Mouse (Mus musculus): ENCODE data around the gene Fcnb. TPM values are rescaled to one million over a fixed set of nuclear protein-coding genes. Genes with fewer than 3 reads are reported as not detected.

Fcnb gene
- polyA plus RNA-seq (2015; fragmentation: Nextera tagmentation; extraction: Ambion mirVana), result 0.43 TPM in 1 of 2 replicates, not detected in the other

DNA sequence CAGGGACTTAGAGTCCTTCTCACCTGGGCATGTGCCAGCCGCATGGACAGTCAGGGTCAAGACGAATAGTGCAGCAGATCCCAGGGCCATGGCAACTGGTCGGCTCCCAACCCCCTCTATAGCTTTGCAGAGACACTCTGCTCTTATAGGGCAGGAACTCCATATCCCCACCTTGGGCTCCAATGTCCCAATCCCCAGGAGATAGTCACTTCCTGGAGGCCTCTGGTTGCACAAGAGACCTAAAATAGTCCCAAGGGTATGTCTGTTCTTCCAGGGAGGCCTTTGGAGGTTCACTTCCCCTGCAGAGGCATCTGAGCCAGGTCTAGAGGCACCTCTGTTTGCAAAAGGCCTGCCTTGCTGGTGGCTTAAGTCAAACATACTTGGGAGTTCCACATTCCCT lies at the start of gene Fcnb:
Fcnb (minus strand) TSS at position 118 of the 400 bp plus-strand sequence.
- Histone ChIP-seq H3K36me3 (replicated peaks) (no peaks in the 10 kb centered on the region), H3K4me2 (no peak within 1 kb of the TSS), H3K27ac (no peak within 1 kb of the TSS), H3K27me3 (replicated peaks) (no peaks in the 10 kb centered on the region), H3K4me3 (no peak within 1 kb of the TSS), H3K9me3 (no peaks in the 10 kb centered on the region), H3K4me1 (peaks cover 5% of the 10 kb centered on the region; the same call in 1 of the 2 replicates), H3K9ac (no peak within 1 kb of the TSS)
- no peak for ATAC-seq (replicated peaks)
- 85% methylated on average over 3 of the region's 3 CpGs for WGBS

DNA sequence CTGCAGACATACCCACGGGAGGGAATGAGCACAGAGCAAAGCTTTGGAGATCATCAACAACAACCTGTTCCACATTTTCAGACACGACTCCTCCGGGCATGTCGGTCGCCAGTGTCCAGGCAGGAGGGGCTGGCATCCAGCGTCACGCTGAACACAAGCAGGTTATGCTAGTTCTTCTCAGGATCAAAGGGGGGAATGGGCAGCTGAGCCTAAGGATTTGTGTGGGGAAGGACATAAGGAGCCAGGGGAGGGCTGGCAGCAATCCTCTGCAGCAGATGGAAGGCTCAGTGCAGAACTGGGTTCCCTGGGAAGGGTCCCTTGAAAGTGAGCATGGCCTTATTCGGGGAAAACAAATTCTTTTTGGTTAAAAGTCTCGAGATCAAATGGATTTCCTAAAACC lies 49.1 kb upstream of the Fcnb start:
- ATAC-seq (replicated peaks), result no peak
- no peaks in the 10 kb centered on the region for H3K9me3 ChIP-seq
- no peaks in the 10 kb centered on the region for H3K36me3 ChIP-seq (replicated peaks)
- H3K27ac ChIP-seq, result no peak overlapping the region
- H3K4me1 ChIP-seq, result peaks cover 6% of the 10 kb centered on the region; the same call in 1 of the 2 replicates
- H3K9ac ChIP-seq, result no peak overlapping the region
- H3K4me3 ChIP-seq, result no peak overlapping the region
- no peaks in the 10 kb centered on the region for H3K27me3 ChIP-seq (replicated peaks)
- no peak overlapping the region for H3K4me2 ChIP-seq
- 78% methylated on average over 9 of the region's 9 CpGs for WGBS

DNA sequence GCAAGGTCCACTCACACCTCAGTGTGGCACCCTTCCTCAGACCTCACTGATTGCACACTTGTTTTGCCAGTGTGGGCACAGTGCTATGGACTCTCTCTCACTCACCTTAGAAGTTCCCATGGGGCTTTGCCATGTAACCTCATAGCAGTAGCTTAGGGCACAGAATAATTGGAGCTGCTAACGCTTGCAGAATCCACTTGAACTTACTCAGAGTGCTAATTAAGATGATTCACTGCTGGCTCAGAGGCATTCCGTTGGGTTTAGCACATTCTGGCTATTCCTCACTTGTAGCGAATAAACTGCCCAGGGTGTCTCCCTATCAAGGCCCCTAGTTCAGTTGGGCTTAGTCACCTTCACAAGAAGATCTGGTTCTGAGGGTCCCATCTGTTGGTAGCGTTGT lies 47.4 kb upstream of the Fcnb start:
- ATAC-seq (replicated peaks), result no peak
- Histone ChIP-seq H3K4me1 (no peaks in the 10 kb centered on the region), H3K4me2 (no peak overlapping the region), H3K4me3 (no peak overlapping the region), H3K9me3 (no peaks in the 10 kb centered on the region), H3K27ac (no peak overlapping the region), H3K27me3 (replicated peaks) (no peaks in the 10 kb centered on the region), H3K36me3 (replicated peaks) (no peaks in the 10 kb centered on the region), H3K9ac (no peak overlapping the region)
- 66% methylated on average over 4 of the region's 4 CpGs for WGBS

DNA sequence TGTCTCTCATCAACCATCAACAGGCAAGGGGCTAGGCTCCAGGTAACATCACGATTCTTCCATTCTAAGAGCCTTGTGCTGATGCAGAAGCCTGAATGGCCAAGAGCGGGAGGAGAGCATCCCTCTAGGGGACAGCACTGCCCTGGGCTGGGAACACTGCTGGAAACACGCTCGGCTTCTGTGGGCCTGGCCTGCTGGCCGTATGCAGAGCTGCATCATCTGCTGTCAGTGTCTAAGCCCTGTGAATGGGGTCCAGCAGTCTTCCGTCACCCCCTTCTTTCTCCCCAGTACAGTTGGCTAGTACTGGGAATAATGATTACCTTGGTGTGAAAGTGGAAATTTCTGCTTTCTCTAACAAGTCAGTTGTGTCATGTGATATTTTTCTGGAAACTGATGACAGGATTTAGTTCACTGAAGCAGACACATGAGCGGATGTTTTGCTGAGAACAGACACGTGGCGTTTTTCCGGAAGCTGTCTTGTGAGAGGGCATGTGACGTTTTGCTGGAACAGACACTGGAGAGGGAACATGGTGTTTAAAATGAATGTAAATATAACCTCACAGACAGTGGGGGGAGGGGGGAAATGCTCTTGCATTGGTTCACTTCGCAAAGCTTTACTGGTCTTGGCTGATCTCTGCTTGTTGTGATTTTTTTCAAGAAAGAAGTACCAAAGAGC lies 42.2 kb upstream of the Fcnb start:
- H3K9me3 ChIP-seq, result no peaks in the 10 kb centered on the region
- H3K27ac ChIP-seq, result no peak overlapping the region
- H3K4me1 ChIP-seq, result no peaks in the 10 kb centered on the region
- no peak overlapping the region for H3K9ac ChIP-seq
- no peak overlapping the region for H3K4me3 ChIP-seq
- no peaks in the 10 kb centered on the region for H3K27me3 ChIP-seq (replicated peaks)
- no peak overlapping the region for H3K4me2 ChIP-seq
- ATAC-seq (replicated peaks), result no peak
- no peaks in the 10 kb centered on the region for H3K36me3 ChIP-seq (replicated peaks)
- WGBS, result 79% methylated on average over 12 of the region's 12 CpGs

DNA sequence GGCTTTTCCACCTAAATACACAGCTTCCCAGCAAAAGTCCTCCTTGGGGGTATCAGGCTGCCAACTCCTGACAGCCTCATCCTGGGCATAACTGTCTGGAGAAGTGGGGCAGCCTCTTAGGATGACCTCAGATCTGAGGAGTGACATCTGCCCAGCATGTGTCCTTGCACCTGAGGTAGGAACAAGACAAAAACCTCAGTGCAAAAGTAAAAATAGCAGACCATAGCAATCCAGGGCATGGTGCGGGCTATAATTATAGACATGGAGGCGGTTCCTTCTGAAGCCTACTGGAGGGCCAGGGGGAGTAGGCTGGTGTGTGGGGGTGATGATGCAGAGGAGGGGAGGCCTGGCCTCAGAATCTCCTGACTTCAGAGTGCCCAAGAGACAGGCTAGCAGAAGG lies 39.2 kb upstream of the Fcnb start:
- 98% methylated on average over 2 of the region's 2 CpGs for WGBS
- Histone ChIP-seq H3K36me3 (replicated peaks) (no peaks in the 10 kb centered on the region), H3K4me2 (no peak overlapping the region), H3K27me3 (replicated peaks) (no peaks in the 10 kb centered on the region), H3K4me3 (no peak overlapping the region), H3K9ac (no peak overlapping the region), H3K9me3 (no peaks in the 10 kb centered on the region), H3K27ac (no peak overlapping the region), H3K4me1 (peaks cover 6% of the 10 kb centered on the region; the same call in 1 of the 2 replicates)
- ATAC-seq (replicated peaks), result no peak

DNA sequence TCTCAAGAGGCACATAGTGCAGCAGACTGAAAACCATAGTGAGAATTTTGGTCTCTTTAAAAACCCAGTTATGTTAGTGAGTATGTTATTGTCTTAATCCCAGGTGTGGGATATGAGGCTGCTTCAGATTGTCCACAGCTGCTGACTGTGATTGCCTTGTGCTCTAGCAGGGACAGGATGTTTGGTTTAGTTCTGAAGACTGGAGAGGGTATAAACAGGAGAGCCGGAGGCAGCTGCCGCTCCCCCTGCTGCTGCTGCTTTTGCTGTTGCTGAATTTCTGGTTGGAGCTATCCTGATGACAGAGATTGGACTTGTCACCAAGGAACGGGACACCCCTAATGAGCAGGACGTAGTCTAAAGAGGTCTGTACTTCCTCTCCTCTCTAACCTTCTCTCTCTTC lies 36.6 kb upstream of the Fcnb start:
- H3K4me3 ChIP-seq, result no peak overlapping the region
- no peaks in the 10 kb centered on the region for H3K36me3 ChIP-seq (replicated peaks)
- ATAC-seq (replicated peaks), result no peak
- H3K27ac ChIP-seq, result no peak overlapping the region
- H3K4me2 ChIP-seq, result no peak overlapping the region
- H3K27me3 ChIP-seq (replicated peaks), result no peaks in the 10 kb centered on the region
- no peak overlapping the region for H3K9ac ChIP-seq
- no peaks in the 10 kb centered on the region for H3K9me3 ChIP-seq
- 78% methylated on average over 4 of the region's 4 CpGs for WGBS
- H3K4me1 ChIP-seq, result peaks cover 22% of the 10 kb centered on the region

DNA sequence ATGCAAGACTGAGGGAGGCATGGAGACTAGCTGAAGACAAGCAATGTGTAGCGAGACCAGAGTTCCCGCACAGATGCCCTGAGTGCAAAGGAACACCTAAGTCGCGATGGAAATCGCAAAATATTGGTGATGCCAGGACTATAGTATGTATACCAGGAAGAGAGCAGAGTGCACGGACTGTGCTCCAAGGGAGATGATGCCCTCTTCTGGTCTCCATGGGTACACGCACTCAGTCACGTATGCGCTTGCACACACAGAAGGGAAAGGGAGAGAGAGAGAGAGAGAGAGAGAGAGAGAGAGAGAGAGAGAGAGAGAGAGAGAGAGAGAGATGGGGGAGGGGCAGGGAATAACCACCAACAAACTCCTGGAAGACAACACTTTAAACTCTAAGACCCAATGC lies 35.7 kb upstream of the Fcnb start:
- peaks cover 22% of the 10 kb centered on the region for H3K4me1 ChIP-seq
- H3K27me3 ChIP-seq (replicated peaks), result no peaks in the 10 kb centered on the region
- ATAC-seq (replicated peaks), result no peak
- H3K36me3 ChIP-seq (replicated peaks), result no peaks in the 10 kb centered on the region
- WGBS, result 93% methylated on average over 9 of the region's 9 CpGs
- H3K4me2 ChIP-seq, result no peak overlapping the region
- H3K9ac ChIP-seq, result no peak overlapping the region
- H3K4me3 ChIP-seq, result no peak overlapping the region
- H3K27ac ChIP-seq, result no peak overlapping the region
- no peaks in the 10 kb centered on the region for H3K9me3 ChIP-seq

DNA sequence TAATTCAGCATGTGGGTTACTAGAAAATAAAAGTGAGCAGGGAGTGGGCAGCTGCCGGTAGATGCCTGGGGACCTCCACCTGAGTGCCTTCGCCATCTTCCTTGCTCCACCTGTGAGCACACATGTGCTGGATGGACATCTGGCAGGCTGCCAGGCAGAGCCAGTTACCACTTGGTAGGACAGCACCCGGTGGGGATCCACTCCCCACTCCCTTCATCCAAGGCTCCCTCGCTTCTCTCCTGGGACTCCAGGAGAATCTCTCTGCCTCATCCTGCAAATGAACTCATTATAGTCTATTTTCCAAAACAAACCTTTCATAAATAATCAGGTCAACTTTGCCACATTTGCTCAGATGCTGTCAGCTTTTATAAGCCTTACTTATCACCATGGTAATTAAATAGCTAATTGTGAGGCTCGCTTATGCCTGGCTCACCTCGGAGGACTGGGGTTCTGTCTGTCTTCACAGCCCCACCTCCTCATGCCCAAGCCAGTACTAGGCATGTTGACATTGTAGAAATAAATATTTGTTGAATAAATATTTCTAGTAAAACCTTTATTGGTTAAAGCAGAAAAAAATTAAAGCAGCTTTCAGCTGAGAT lies 33.9 kb upstream of the Fcnb start:
- no peaks in the 10 kb centered on the region for H3K9me3 ChIP-seq
- peak overlapping the region; percentile 61 for H3K27ac ChIP-seq
- no peaks in the 10 kb centered on the region for H3K36me3 ChIP-seq (replicated peaks)
- no peak overlapping the region for H3K9ac ChIP-seq
- peak; percentile 31; the same call in 1 of the 2 replicates for ATAC-seq (replicated peaks)
- peak overlapping the region; percentile 2; the same call in 1 of the 2 replicates for H3K4me2 ChIP-seq
- peaks cover 30% of the 10 kb centered on the region for H3K4me1 ChIP-seq
- H3K4me3 ChIP-seq, result no peak overlapping the region
- 26% methylated on average over 6 of the region's 6 CpGs for WGBS
- no peaks in the 10 kb centered on the region for H3K27me3 ChIP-seq (replicated peaks)

DNA sequence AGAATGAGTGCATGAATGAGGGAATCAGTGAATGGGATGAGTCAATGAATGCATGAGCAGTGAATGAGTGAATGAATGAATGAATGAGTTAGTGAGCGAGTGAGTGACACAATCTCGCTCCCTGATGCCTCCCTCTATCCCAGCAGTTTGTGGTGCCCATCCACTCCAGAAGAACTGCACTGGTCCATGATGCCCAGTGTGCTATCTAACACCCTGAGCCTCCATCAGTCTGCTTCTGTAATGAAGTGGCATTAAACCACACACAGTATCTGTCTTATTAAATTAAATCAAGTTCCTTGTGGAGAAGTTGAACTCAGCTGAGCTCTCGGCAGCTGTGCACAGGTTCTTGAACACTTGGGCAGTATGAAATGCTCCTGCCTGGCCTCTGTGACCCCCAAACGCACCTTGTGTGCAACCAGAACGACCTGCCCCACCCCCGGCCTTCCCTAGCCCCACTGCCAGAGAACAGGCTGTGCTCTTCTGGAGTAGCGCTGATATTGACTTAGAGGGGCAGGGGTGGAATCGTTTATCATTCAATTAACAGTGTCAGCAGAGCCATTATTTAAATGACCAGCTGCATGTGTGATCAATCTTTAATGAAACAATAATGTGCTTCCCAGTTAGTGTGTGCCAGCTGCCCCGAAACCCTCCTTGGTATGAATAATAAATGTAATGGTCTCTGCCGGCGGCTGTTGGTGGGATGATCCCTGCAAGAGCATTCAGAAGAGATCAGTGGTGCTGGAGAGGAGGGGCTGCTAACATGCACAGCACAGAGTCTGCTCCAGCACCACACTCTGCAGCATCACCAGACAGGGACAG lies 33.0 kb upstream of the Fcnb start:
- 29% methylated on average over 11 of the region's 11 CpGs for WGBS
- H3K36me3 ChIP-seq (replicated peaks), result no peaks in the 10 kb centered on the region
- peak; percentile 81 for ATAC-seq (replicated peaks)
- H3K4me2 ChIP-seq, result 0 out of 2 replicates have a peak overlapping the region, but pooled peaks have one; percentile 2
- no peaks in the 10 kb centered on the region for H3K27me3 ChIP-seq (replicated peaks)
- H3K9me3 ChIP-seq, result no peaks in the 10 kb centered on the region
- H3K9ac ChIP-seq, result no peak overlapping the region
- no peak overlapping the region for H3K4me3 ChIP-seq
- peaks cover 30% of the 10 kb centered on the region for H3K4me1 ChIP-seq
- peak overlapping the region; percentile 61 for H3K27ac ChIP-seq

DNA sequence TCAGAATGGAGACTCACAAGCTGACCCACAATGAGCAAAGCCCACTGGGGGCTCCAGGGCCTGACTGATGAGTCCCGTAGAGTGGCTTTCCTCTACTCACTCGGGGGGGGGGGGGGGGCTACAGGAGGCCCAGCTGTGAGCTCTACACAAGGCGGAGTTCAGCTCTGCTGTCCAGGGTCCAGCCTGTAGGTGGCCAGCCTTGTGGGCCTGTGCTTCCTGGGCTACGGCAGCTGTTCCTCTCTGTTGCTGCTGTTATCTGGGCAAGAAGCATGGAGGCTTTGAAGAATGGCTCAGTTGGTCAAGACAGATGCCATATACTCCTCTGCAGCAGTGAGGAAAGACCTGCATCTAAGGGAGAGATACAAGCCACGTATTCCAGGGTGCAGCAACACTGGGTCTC lies 24.1 kb upstream of the Fcnb start:
- 56% methylated on average over 5 of the region's 5 CpGs for WGBS
- Histone ChIP-seq H3K36me3 (replicated peaks) (no peaks in the 10 kb centered on the region), H3K27ac (no peak overlapping the region), H3K4me1 (peaks cover 4% of the 10 kb centered on the region; the same call in 1 of the 2 replicates), H3K27me3 (replicated peaks) (no peaks in the 10 kb centered on the region), H3K9ac (no peak overlapping the region), H3K4me3 (no peak overlapping the region), H3K9me3 (no peaks in the 10 kb centered on the region), H3K4me2 (no peak overlapping the region)
- no peak for ATAC-seq (replicated peaks)

DNA sequence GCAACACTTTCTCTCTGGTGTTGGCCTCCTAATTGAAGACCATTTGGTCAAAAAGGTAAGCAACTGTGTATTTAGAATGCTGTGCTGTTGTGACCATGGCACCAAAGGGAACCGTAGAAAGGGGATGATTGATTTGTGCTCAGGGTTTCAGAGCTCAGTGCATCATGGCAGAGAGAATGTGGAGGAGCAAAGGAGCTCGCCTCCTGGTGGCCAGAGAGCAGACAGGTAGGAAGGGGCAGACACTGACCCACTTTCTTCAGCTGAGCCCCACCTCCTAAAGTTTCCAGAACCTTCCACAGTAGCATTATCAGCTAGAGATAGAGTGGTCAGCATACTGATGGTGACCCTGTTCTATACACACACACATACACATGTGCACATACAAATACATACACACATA lies 21.3 kb upstream of the Fcnb start:
- H3K9ac ChIP-seq, result no peak overlapping the region
- peaks cover 4% of the 10 kb centered on the region; the same call in 1 of the 2 replicates for H3K4me1 ChIP-seq
- no peaks in the 10 kb centered on the region for H3K36me3 ChIP-seq (replicated peaks)
- ATAC-seq (replicated peaks), result no peak
- no peak overlapping the region for H3K4me2 ChIP-seq
- no peak overlapping the region for H3K4me3 ChIP-seq
- H3K27me3 ChIP-seq (replicated peaks), result no peaks in the 10 kb centered on the region
- 74% methylated on average over 2 of the region's 2 CpGs for WGBS
- H3K9me3 ChIP-seq, result no peaks in the 10 kb centered on the region
- no peak overlapping the region for H3K27ac ChIP-seq

DNA sequence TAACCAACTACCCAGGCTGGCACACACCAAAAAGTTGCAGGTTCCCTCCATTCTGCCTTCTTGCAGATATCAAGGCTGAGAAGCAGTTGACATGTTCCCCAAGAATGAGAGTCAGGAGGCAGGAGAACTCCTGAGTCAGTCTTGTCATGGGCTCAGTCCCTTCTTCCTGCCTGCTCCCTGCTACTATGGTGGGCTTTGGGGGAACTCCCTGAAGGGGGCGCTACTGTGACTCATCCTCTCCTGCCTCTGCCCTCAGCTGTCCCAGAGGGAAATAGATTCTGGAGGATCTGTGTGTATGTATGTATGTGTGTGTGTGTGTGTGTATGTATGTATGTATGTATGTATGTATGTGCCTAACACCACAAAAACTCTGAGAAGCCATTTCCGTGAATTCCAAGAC lies 19.0 kb upstream of the Fcnb start:
- WGBS, result 55% methylated on average over 2 of the region's 2 CpGs
- ATAC-seq (replicated peaks), result no peak

More for the DNA sequence above, 19.0 kb upstream of the Fcnb start:
- no peak overlapping the region for H3K9ac ChIP-seq
- peaks cover 17% of the 10 kb centered on the region for H3K4me1 ChIP-seq
- no peak overlapping the region for H3K4me2 ChIP-seq
- H3K4me3 ChIP-seq, result no peak overlapping the region
- no peaks in the 10 kb centered on the region for H3K9me3 ChIP-seq
- H3K27me3 ChIP-seq (replicated peaks), result no peaks in the 10 kb centered on the region
- H3K36me3 ChIP-seq (replicated peaks), result no peaks in the 10 kb centered on the region
- H3K27ac ChIP-seq, result no peak overlapping the region

Data from midbrain, embryonic 15.5 days (tissue).